Mouse (Mus musculus): ENCODE results near the gene Leng8.
"Not testable (repeated sequence)": the region's sequence is repeated elsewhere in the genome, so short reads cannot be mapped to it uniquely, and the experiment has no call there.

Leng8 gene

GRCm38 (mm10) chr7:4148341-4149208, 11.7 kb downstream of the Leng8 start:
- DNase-seq (ENCODE audit: low spot score): no peak

GRCm38 (mm10) chr7:4149209-4150054, 12.6 kb downstream of the Leng8 start:
- peak; percentile 72 for DNase-seq (ENCODE audit: low spot score)

GRCm38 (mm10) chr7:4150059-4150541, 13.3 kb downstream of the Leng8 start, which contains the start of gene Leng9:
Gene Leng9 (minus strand): TSS chr7:4150374.
- DNase-seq (ENCODE audit: low spot score): no peak

GRCm38 (mm10) chr7:4150811-4151221, 14.0 kb downstream of the Leng8 start:
- no peak for DNase-seq (ENCODE audit: low spot score)

- no peak for DNase-seq (ENCODE audit: low spot score)
Measured at GRCm38 (mm10) chr7:4151241-4151640, 14.4 kb downstream of the Leng8 start.

GRCm38 (mm10) chr7:4154356-4154755, 17.5 kb downstream of the Leng8 start:
- no peak for DNase-seq (ENCODE audit: low spot score)

GRCm38 (mm10) chr7:4154976-4155375, 18.1 kb downstream of the Leng8 start:
- DNase-seq (ENCODE audit: low spot score): no peak

- not testable (repeated sequence) for DNase-seq (ENCODE audit: low spot score)
Measured at GRCm38 (mm10) chr7:4161596-4161995, 24.8 kb downstream of the Leng8 start.

GRCm38 (mm10) chr7:4163571-4164072, 26.8 kb downstream of the Leng8 start:
- no peak for DNase-seq (ENCODE audit: low spot score)

- DNase-seq (ENCODE audit: low spot score): no peak
Measured at GRCm38 (mm10) chr7:4164090-4164910, 27.5 kb downstream of the Leng8 start, which contains the start of gene Cdc42ep5. Gene Cdc42ep5 (minus strand): TSS chr7:4164860.

GRCm38 (mm10) chr7:4165286-4165685, 28.4 kb downstream of the Leng8 start:
- DNase-seq (ENCODE audit: low spot score): no peak

GRCm38 (mm10) chr7:4167098-4167497, 30.3 kb downstream of the Leng8 start:
- DNase-seq (ENCODE audit: low spot score): no peak

- no peak for DNase-seq (ENCODE audit: low spot score)
Measured at GRCm38 (mm10) chr7:4170193-4170938, 33.5 kb downstream of the Leng8 start.

GRCm38 (mm10) chr7:4178438-4178837, 41.6 kb downstream of the Leng8 start:
- no peak for DNase-seq (ENCODE audit: low spot score)
